Mouse (Mus musculus): Measurements from ENCODE around the gene Poc1a. TPM values are rescaled to one million over a fixed set of nuclear protein-coding genes. Genes with fewer than 3 reads are reported as not detected.

Gene Poc1a
- polyA plus RNA-seq, 1 experiment, result 24.3 TPM

GRCm38 (mm10) chr9:106273791-106274190 lies 7.1 kb upstream of the Poc1a start:
- H3K36me3 ChIP-seq (ENCODE audit: control insufficient read depth, insufficient read depth, low read length, poor library complexity, severe bottlenecking), result no peaks in the 10 kb centered on the region
- H3K27me3 ChIP-seq (ENCODE audit: control insufficient read depth, insufficient read depth, low read length, poor library complexity, severe bottlenecking), result no peaks in the 10 kb centered on the region
- no peak overlapping the region for H3K4me3 ChIP-seq (ENCODE audit: low read depth, low read length)
- H3K9ac ChIP-seq (ENCODE audit: low read depth, poor library complexity, severe bottlenecking), result no peak overlapping the region
- H3K9me3 ChIP-seq (replicated peaks; ENCODE audit: control insufficient read depth, insufficient read depth, low read length, poor library complexity, severe bottlenecking), result no peaks in the 10 kb centered on the region
- H3K4me1 ChIP-seq (ENCODE audit: control insufficient read depth, insufficient read depth, low read length), result peaks cover 2% of the 10 kb centered on the region
- TF ChIP-seq CTCF (IDR thresholded peaks at IDR 0.05; ENCODE audit: low read depth, low read length) (no peak), EP300 (IDR thresholded peaks at IDR 0.05; ENCODE audit: insufficient read depth, low read depth, low read length) (no peak), POLR2A (IDR thresholded peaks at IDR 0.05; ENCODE audit: insufficient read depth, low read length) (no peak)
- no peak overlapping the region for H3K27ac ChIP-seq (ENCODE audit: insufficient read depth, low read length)

DNA sequence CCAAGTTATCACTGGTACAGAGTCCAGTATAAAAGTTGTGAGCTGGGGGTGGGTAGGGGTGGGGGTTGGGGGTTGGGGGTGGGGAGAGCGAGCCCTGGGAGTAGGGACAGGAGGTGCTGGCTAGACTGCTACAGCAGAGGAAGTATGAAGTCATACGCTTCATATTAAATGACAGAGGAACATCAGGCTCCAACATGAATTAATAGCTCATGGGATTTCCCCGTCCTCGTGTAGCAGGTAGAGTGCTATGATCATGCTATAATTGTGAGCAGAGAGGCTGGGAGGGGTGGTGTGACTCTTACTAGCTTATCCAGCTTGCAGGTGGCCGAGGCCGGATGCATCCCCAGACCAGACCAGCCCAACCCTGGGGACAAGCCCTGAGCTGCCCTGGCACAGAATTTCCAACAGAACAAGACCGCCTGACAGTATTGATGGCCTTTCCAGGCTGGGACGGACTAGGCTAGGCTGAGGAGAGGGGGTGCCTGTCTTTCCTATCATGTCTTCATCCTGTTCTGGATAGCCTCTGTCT lies 6.1 kb upstream of the Poc1a start:
- Histone ChIP-seq H3K4me1 (ENCODE audit: control insufficient read depth, insufficient read depth, low read length) (no peaks in the 10 kb centered on the region), H3K27ac (ENCODE audit: insufficient read depth, low read length) (no peak overlapping the region), H3K9me3 (replicated peaks; ENCODE audit: control insufficient read depth, insufficient read depth, low read length, poor library complexity, severe bottlenecking) (no peaks in the 10 kb centered on the region), H3K27me3 (ENCODE audit: control insufficient read depth, insufficient read depth, low read length, poor library complexity, severe bottlenecking) (no peaks in the 10 kb centered on the region), H3K4me3 (ENCODE audit: low read depth, low read length) (no peak overlapping the region), H3K9ac (ENCODE audit: low read depth, poor library complexity, severe bottlenecking) (no peak overlapping the region), H3K36me3 (ENCODE audit: control insufficient read depth, insufficient read depth, low read length, poor library complexity, severe bottlenecking) (no peaks in the 10 kb centered on the region)
- TF ChIP-seq POLR2A (IDR thresholded peaks at IDR 0.05; ENCODE audit: insufficient read depth, low read length) (no peak), EP300 (IDR thresholded peaks at IDR 0.05; ENCODE audit: insufficient read depth, low read depth, low read length) (no peak), CTCF (IDR thresholded peaks at IDR 0.05; ENCODE audit: low read depth, low read length) (no peak)

- Histone ChIP-seq H3K4me3 (ENCODE audit: low read depth, low read length) (no peak overlapping the region), H3K9ac (ENCODE audit: low read depth, poor library complexity, severe bottlenecking) (no peak overlapping the region), H3K27me3 (ENCODE audit: control insufficient read depth, insufficient read depth, low read length, poor library complexity, severe bottlenecking) (no peaks in the 10 kb centered on the region), H3K4me1 (ENCODE audit: control insufficient read depth, insufficient read depth, low read length) (no peaks in the 10 kb centered on the region), H3K27ac (ENCODE audit: insufficient read depth, low read length) (no peak overlapping the region), H3K9me3 (replicated peaks; ENCODE audit: control insufficient read depth, insufficient read depth, low read length, poor library complexity, severe bottlenecking) (no peaks in the 10 kb centered on the region), H3K36me3 (ENCODE audit: control insufficient read depth, insufficient read depth, low read length, poor library complexity, severe bottlenecking) (no peaks in the 10 kb centered on the region)
- no peak for TF ChIP-seq CTCF (IDR thresholded peaks at IDR 0.05; ENCODE audit: low read depth, low read length)
- no peak for TF ChIP-seq EP300 (IDR thresholded peaks at IDR 0.05; ENCODE audit: insufficient read depth, low read depth, low read length)
- TF ChIP-seq POLR2A (IDR thresholded peaks at IDR 0.05; ENCODE audit: insufficient read depth, low read length), result no peak
Measured at GRCm38 (mm10) chr9:106275806-106276205, 5.1 kb upstream of the Poc1a start.

GRCm38 (mm10) chr9:106280386-106280785 lies 475 bp upstream of the Poc1a start:
- TF ChIP-seq CTCF (IDR thresholded peaks at IDR 0.05; ENCODE audit: low read depth, low read length), result peak; percentile 55
- TF ChIP-seq POLR2A (IDR thresholded peaks at IDR 0.05; ENCODE audit: insufficient read depth, low read length), result no peak
- H3K27ac ChIP-seq (ENCODE audit: insufficient read depth, low read length), result peak overlapping the region; percentile 59
- no peaks in the 10 kb centered on the region for H3K27me3 ChIP-seq (ENCODE audit: control insufficient read depth, insufficient read depth, low read length, poor library complexity, severe bottlenecking)
- H3K4me3 ChIP-seq (ENCODE audit: low read depth, low read length), result peak overlapping the region; percentile 84
- peak overlapping the region; percentile 62 for H3K9ac ChIP-seq (ENCODE audit: low read depth, poor library complexity, severe bottlenecking)
- peaks cover 2% of the 10 kb centered on the region for H3K4me1 ChIP-seq (ENCODE audit: control insufficient read depth, insufficient read depth, low read length)
- no peaks in the 10 kb centered on the region for H3K9me3 ChIP-seq (replicated peaks; ENCODE audit: control insufficient read depth, insufficient read depth, low read length, poor library complexity, severe bottlenecking)
- H3K36me3 ChIP-seq (ENCODE audit: control insufficient read depth, insufficient read depth, low read length, poor library complexity, severe bottlenecking), result no peaks in the 10 kb centered on the region

DNA sequence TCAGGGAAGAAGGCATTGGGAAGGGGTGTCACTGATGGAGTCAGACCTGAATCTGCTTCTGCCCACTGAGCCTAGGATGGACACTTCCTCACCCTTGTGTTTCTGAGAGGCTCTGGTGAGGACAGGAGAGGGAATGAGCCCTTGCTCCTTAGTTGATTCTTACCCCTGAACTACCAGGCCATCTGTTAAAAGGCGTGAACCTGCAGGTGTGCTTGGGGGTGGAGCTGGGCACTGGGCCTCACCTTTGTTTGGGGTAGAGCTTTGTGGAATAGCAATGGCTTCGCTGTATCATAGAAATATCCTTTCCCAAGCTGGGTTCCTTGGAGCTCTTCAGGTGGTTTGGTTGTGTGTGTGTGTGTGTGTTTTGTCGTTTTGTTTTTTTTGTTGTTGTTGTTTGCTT lies 1.2 kb downstream of the Poc1a start:
- H3K27ac ChIP-seq (ENCODE audit: insufficient read depth, low read length), result no peak overlapping the region
- peaks cover 2% of the 10 kb centered on the region for H3K4me1 ChIP-seq (ENCODE audit: control insufficient read depth, insufficient read depth, low read length)
- no peaks in the 10 kb centered on the region for H3K36me3 ChIP-seq (ENCODE audit: control insufficient read depth, insufficient read depth, low read length, poor library complexity, severe bottlenecking)
- peak overlapping the region; percentile 26; the same call in 1 of the 2 replicates for H3K4me3 ChIP-seq (ENCODE audit: low read depth, low read length)
- H3K9ac ChIP-seq (ENCODE audit: low read depth, poor library complexity, severe bottlenecking), result peak overlapping the region; percentile 62; the same call in 1 of the 2 replicates
- no peak for TF ChIP-seq CTCF (IDR thresholded peaks at IDR 0.05; ENCODE audit: low read depth, low read length)
- no peak for TF ChIP-seq EP300 (IDR thresholded peaks at IDR 0.05; ENCODE audit: insufficient read depth, low read depth, low read length)
- no peak for TF ChIP-seq POLR2A (IDR thresholded peaks at IDR 0.05; ENCODE audit: insufficient read depth, low read length)
- H3K27me3 ChIP-seq (ENCODE audit: control insufficient read depth, insufficient read depth, low read length, poor library complexity, severe bottlenecking), result no peaks in the 10 kb centered on the region
- H3K9me3 ChIP-seq (replicated peaks; ENCODE audit: control insufficient read depth, insufficient read depth, low read length, poor library complexity, severe bottlenecking), result no peaks in the 10 kb centered on the region

GRCm38 (mm10) chr9:106287165-106287564 lies 6.3 kb downstream of the Poc1a start:
- Histone ChIP-seq H3K4me3 (ENCODE audit: low read depth, low read length) (no peak overlapping the region), H3K36me3 (ENCODE audit: control insufficient read depth, insufficient read depth, low read length, poor library complexity, severe bottlenecking) (no peaks in the 10 kb centered on the region), H3K27me3 (ENCODE audit: control insufficient read depth, insufficient read depth, low read length, poor library complexity, severe bottlenecking) (no peaks in the 10 kb centered on the region), H3K27ac (ENCODE audit: insufficient read depth, low read length) (no peak overlapping the region), H3K9me3 (replicated peaks; ENCODE audit: control insufficient read depth, insufficient read depth, low read length, poor library complexity, severe bottlenecking) (no peaks in the 10 kb centered on the region), H3K4me1 (ENCODE audit: control insufficient read depth, insufficient read depth, low read length) (no peaks in the 10 kb centered on the region), H3K9ac (ENCODE audit: low read depth, poor library complexity, severe bottlenecking) (no peak overlapping the region)
- TF ChIP-seq CTCF (IDR thresholded peaks at IDR 0.05; ENCODE audit: low read depth, low read length), result no peak
- no peak for TF ChIP-seq EP300 (IDR thresholded peaks at IDR 0.05; ENCODE audit: insufficient read depth, low read depth, low read length)
- no peak for TF ChIP-seq POLR2A (IDR thresholded peaks at IDR 0.05; ENCODE audit: insufficient read depth, low read length)
